Mouse (Mus musculus) embryo, embryonic 11.5 days (tissue): Measurements from ENCODE around the gene Rbm4.
A peak's percentile ranks its signal among the peaks of the same experiment; 100 is the strongest.
"Not testable (repeated sequence)": the region's sequence is repeated elsewhere in the genome, so short reads cannot be mapped to it uniquely, and the experiment has no call there.

Source experiments
- DNase-seq: peaks from one replicate; pipeline ENCODE4 v3.0.0-alpha.2; 2012; ENCODE audit warnings: low read depth, low spot score

The Rbm4 gene

GRCm38 (mm10) chr19:4793831-4794422, at the start of gene Rbm4:
Gene Rbm4 (minus strand): TSS chr19:4793901.
- peak; percentile 97 for DNase-seq

GRCm38 (mm10) chr19:4842611-4843010, 48.9 kb upstream of the Rbm4 start:
- no peak for DNase-seq

GRCm38 (mm10) chr19:4840848-4841247, 47.1 kb upstream of the Rbm4 start:
- no peak for DNase-seq

- peak; percentile 89 for DNase-seq
Observed at GRCm38 (mm10) chr19:4839149-4839548, 45.4 kb upstream of the Rbm4 start, which contains the start of the genes Ccs and Ccdc87. Gene Ccs (minus strand): TSS chr19:4839332. Gene Ccdc87 (plus strand): TSS chr19:4839366.

- no peak for DNase-seq
Observed at GRCm38 (mm10) chr19:4838526-4839140, 44.9 kb upstream of the Rbm4 start.

GRCm38 (mm10) chr19:4837049-4837448, 43.3 kb upstream of the Rbm4 start:
- DNase-seq, result no peak

- DNase-seq, result no peak
Observed at GRCm38 (mm10) chr19:4836096-4836495, 42.4 kb upstream of the Rbm4 start.

GRCm38 (mm10) chr19:4833977-4834376, 40.3 kb upstream of the Rbm4 start:
- no peak for DNase-seq

- no peak for DNase-seq
Observed at GRCm38 (mm10) chr19:4829156-4829555, 35.5 kb upstream of the Rbm4 start.

GRCm38 (mm10) chr19:4828444-4829114, 34.9 kb upstream of the Rbm4 start:
- no peak for DNase-seq

- no peak for DNase-seq
Observed at GRCm38 (mm10) chr19:4820678-4821303, 27.1 kb upstream of the Rbm4 start.

- no peak for DNase-seq
Observed at GRCm38 (mm10) chr19:4817182-4817835, 23.6 kb upstream of the Rbm4 start.

- DNase-seq, result no peak
Observed at GRCm38 (mm10) chr19:4813015-4813414, 19.3 kb upstream of the Rbm4 start.

GRCm38 (mm10) chr19:4812334-4812949, 18.7 kb upstream of the Rbm4 start:
- DNase-seq, result not testable (repeated sequence)

GRCm38 (mm10) chr19:4811909-4812242, 18.2 kb upstream of the Rbm4 start:
- no peak for DNase-seq

- DNase-seq, result peak; percentile 98
Observed at GRCm38 (mm10) chr19:4811063-4811908, 17.6 kb upstream of the Rbm4 start, which contains the start of the genes Gm21992 and Rbm14. Gene Gm21992 (minus strand): TSS chr19:4811612. Gene Rbm14 (minus strand): TSS chr19:4811634.

GRCm38 (mm10) chr19:4810746-4811062, 17.0 kb upstream of the Rbm4 start:
- no peak for DNase-seq

- DNase-seq, result no peak
Observed at GRCm38 (mm10) chr19:4810309-4810708, 16.6 kb upstream of the Rbm4 start.

- no peak for DNase-seq
Observed at GRCm38 (mm10) chr19:4803283-4803682, 9.6 kb upstream of the Rbm4 start.

- DNase-seq, result no peak
Observed at GRCm38 (mm10) chr19:4802691-4803091, 9.0 kb upstream of the Rbm4 start.

- no peak for DNase-seq
Observed at GRCm38 (mm10) chr19:4799083-4799482, 5.4 kb upstream of the Rbm4 start.
